Mouse (Mus musculus) liver, embryonic 13.5 days (tissue): Measurements from ENCODE around the gene Spesp1. TPM values are rescaled to one million over a fixed set of nuclear protein-coding genes. Genes with fewer than 3 reads are reported as not detected.

ENCODE experiments used
- microRNA-seq: library from miRNA; unstranded; fragments of <30 nt; microRNA quantifications from one replicate; pipeline ENCODE4, GENCODE M21; 2016
- polyA plus RNA-seq: library from polyadenylated mRNA; unstranded; fragments of >200 nt; fragmentation: Nextera tagmentation; extraction: Ambion mirVana; gene quantifications from 2 replicates; pipeline ENCODE4 v1.2.1, GENCODE M21; 2015

Gene Spesp1
- polyA plus RNA-seq, 1 experiment from 2014 or later = not detected

Small RNA genes within 50 kb of the gene (microRNA-seq; reads per million reads assigned to microRNA genes)
- gene Gm25603 = not detected

Other genes with a start within 250 kb of the Spesp1 start
- 5.3 and 7.6 TPM in 2 replicates for gene Glce, start 159.6 kb downstream of the Spesp1 start, polyA plus RNA-seq
- gene Anp32a, start 59.1 kb upstream of the Spesp1 start, polyA plus RNA-seq = 102 and 117 TPM in 2 replicates